Mouse (Mus musculus) yolk sac, embryonic 10.5 days (tissue): ENCODE data around the gene Ahcyl2.
"Not testable (repeated sequence)": the region's sequence is repeated elsewhere in the genome, so short reads cannot be mapped to it uniquely, and the experiment has no call there.

Experiments used
- DNase-seq: peaks from one replicate; pipeline ENCODE4 v3.0.0-alpha.2; 2017; ENCODE audit warnings: low spot score

Gene Ahcyl2

DNA sequence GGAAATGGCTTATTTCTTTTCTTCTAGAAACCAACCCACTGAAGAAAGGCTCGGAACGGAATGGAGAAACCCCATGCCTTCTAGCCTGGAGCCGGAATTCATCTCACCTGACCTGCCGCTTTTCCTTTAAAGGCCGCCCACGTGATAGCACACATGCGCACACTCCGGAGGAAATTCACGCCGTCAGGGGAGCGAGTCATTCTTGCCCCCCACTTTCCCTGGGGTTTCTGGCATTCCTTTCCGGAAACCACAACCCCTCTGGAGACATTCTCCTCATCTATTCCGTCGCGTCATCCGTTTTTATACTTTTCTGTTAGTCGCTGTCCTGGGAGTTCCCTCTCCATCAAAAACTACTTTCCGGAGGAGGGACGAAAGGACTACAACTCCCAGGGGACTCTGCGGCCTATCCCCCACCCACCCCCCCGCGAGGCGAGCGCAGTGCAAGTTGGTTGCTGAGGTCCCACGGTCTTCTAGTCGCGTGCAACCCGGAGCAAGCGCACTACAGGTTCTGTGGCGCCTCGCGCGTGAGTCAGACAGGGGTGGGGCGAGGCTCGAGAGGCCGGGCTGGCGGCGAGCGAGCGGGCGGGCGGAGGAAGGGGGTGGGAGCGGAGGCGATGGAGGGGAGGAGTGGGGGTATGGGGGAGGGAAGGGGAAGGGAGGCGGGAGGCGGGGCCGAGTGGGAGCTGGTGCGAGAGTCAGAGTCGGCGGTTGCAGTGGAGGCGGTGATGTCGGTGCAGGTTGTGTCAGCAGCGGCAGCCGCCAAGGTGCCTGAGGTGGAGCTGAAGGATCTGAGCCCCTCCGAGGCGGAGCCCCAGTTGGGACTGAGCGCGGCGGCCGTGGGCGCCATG is at the start of gene Ahcyl2:
TSS of gene Ahcyl2 (plus strand) at position 199 of the 848 bp plus-strand sequence.
- DNase-seq: peak; percentile 98

DNA sequence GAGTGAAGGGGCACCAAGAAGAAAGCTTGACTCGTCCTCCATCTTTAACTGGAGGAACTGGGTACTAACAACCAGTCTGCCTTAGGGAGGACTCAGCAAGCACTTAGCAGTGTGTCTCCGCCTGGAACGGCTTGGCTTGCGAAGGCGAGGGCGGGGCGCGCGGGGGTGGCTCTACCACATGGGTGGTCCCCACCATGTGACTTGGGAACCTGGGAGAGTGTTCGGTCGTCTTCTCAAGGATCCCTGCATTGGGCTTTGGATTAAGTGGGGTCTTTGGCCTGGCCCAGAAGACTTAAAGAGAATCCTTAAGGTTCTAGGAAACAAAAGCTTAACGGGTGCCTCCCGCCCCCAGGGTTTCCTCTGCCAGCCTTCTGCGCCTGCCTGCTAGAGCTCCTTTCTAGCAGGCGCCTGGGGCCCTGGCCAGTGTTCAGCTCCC is 48.9 kb upstream of the Ahcyl2 start:
- peak; percentile 44 for DNase-seq

- no peak for DNase-seq
Observed at GRCm38 (mm10) chr6:29721890-29722289, 45.9 kb upstream of the Ahcyl2 start.

DNA sequence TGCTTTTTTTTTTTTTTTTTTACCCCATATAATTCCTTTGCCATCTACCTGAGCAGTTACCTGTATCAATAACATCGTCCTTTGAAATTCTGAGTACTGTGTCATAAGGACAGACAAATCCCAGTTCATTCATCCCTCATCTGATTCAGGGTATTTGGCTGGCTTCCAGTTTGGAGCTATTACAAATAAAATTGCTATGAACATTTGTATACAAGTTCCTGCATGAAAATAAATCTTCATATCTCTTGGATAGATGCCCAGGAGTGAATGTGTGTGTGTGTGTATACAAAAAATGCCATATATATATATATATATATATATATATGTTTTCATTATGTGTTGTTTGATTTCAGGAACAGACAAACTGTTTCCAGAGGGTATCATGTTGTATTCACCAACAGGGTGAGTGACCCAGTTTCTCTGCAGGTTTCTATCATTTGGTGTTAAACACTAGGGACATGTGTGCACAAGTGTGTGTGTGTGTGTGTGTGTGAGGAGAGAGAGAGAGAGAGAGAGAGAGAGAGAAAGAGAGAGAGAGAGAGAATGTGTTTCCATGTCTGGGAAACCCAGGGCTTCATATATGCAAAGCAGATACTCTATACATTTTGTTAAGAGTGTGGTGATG is 41.1 kb upstream of the Ahcyl2 start:
- DNase-seq: no peak

GRCm38 (mm10) chr6:29728035-29728434 is 39.8 kb upstream of the Ahcyl2 start:
- no peak for DNase-seq

DNA sequence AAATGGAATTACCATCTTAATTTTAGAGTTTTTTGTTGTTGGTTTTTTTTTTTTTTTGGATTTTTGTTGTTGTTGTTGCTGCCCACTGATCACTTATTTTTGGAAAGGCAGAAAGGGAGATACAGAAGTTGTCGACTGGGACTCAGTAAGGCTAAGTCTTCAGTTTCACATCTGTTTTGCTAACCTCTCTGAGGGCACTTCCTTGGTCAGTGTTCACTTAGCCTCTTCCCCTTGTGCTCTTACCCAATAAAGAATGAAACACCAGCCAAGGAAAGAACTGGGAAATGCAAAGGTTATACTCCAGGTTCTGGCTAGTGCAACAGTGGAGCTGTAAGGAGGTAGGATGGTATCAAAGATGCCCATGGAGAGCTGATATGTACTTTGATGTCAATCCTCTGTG is 38.3 kb upstream of the Ahcyl2 start:
- no peak for DNase-seq

GRCm38 (mm10) chr6:29735336-29735688 is 32.5 kb upstream of the Ahcyl2 start, which contains the start of gene Smo:
Gene Smo (plus strand): TSS chr6:29735503.
- peak; percentile 91 for DNase-seq

- peak; percentile 76 for DNase-seq
Observed at GRCm38 (mm10) chr6:29735689-29736451, 31.9 kb upstream of the Ahcyl2 start.

- DNase-seq: no peak
Observed at GRCm38 (mm10) chr6:29736610-29737458, 31.0 kb upstream of the Ahcyl2 start.

DNA sequence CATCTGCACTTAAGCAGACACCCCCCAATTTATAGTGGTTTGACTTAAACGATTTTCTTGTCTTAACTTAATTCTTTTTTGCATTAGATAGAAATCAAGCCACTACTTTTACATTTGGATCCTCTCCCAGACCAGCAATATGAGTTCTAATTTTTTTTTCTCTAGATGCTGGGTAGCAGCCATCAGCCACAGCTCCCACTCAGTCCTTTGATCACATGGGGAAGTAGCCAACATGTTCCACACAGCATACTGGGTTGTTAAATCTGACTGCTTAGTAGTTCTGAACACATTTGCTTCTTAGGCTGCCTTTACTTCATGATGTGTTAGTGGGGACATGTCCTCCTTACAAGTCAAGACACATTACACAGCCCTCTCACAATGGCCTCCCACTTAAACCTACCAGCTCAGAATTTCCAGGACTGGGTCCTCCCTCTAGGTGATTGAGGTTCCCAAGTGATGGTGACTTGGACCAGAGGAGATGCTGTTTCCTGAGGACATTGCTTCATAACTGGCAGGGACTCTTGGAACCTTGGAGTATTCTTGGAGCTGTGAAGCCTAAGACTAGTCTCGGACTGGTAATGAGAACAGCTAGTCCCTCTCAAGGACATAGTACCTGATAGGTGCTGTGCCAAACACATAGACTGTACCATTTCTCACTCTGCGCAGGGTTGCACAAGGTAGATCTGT is 16.2 kb upstream of the Ahcyl2 start:
- no peak for DNase-seq

DNA sequence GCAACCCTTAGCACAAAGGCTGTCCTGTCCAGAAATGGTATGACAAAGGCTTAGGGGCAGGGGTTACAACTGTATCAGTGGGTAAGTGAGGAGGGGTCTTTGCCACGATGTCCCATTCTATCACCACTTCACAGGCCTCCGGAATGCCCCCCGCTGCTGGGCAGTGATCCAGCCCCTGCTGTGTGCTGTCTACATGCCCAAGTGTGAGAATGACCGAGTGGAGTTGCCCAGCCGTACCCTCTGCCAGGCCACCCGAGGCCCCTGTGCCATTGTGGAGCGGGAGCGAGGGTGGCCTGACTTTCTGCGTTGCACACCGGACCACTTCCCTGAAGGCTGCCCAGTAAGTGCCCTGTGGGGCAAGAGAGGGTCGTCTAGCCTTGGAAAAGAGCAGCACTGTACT is 14.5 kb upstream of the Ahcyl2 start:
- DNase-seq: no peak

DNA sequence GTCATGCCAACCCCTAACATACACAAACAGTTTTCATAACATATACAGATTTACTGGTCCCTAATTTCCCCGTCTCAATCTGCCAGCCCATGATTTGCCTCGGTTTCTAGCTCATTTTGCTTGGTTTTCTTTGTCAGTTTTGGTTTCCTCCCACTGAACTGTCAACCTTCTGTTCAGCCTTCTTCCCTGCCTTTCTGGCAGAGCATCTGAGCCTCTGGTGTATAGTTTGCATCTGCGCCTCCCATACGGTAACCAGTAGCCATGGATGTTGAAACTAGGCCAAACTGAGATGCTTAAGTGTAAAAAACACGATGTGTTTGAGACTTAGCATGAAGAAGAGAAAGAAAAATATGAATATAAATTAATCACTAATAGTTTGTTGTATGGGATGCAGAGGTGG is 11.8 kb upstream of the Ahcyl2 start:
- no peak for DNase-seq

DNA sequence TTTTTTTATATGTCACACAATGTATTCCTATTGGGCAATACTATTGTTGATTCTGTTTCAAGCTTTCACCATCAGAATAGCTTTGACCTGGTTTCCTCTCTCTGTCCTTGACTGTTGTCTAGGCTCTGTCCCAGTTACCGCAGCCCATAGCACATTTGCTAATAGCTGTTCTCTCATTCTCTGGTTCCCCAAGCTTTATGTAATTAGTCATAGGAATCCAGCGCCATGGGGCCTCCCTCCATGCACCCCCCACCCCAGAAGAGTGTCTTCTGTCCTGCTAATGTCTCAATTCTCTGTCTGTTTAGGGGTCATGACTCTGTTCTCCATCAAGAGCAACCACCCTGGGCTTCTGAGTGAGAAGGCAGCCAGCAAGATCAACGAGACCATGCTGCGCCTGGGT is 11.3 kb upstream of the Ahcyl2 start:
- DNase-seq: no peak

DNA sequence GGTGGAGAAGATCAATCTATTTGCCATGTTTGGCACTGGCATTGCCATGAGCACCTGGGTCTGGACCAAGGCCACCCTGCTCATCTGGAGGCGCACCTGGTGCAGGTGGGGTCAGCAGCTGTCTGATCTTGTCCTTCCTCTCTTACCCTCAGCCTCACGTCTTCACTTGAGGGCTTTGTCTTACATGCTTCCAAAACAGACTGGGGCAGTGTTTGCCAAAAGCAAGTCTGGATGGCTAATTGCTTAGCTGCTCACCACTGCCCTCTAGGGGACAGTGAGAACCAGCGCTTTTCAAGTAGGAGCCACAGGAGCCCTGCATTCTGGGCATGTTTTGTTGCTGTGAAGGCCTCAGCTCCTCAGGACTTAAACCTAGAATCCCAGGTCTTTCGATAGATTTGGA is 9.4 kb upstream of the Ahcyl2 start:
- peak; percentile 48 for DNase-seq

- no peak for DNase-seq
Observed at GRCm38 (mm10) chr6:29759012-29759679, 8.7 kb upstream of the Ahcyl2 start.

GRCm38 (mm10) chr6:29760397-29760796 is 7.4 kb upstream of the Ahcyl2 start:
- not testable (repeated sequence) for DNase-seq

- DNase-seq: no peak
Observed at GRCm38 (mm10) chr6:29761282-29761681, 6.5 kb upstream of the Ahcyl2 start.

DNA sequence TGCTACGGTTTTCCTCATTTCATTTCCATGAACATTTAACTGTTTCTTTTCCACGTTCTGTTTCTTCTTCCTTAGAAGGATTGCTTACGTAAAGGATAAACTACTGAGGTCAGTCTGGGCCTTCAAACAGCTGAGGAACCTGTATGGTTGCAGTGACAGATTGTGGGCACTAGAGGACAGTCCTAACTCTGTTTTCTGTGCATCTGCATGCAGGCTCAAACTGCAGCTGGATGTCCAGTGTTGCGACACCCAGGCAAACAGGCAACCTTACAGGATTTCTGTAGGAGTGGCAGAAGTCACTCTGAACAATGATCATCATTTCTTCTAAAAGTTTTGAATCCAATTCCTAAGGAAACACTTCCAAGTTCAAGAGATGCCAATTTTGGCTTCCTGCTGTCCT is 5.3 kb upstream of the Ahcyl2 start:
- peak; percentile 36 for DNase-seq

- no peak for DNase-seq
Observed at GRCm38 (mm10) chr6:29766874-29767273, 937 bp upstream of the Ahcyl2 start.

- no peak for DNase-seq
Observed at GRCm38 (mm10) chr6:29768791-29769441, 1.1 kb downstream of the Ahcyl2 start.
